Mouse (Mus musculus) gastrocnemius, postnatal 25 days (tissue): ENCODE measurements at regions not wholly inside any gene's neighbourhood (a gene's known extent, or its start where the extent isn't known, plus 50 kb on each side); places are given as distances from the start of the nearest gene placed in this dataset.

Experiments used
- DNase-seq: peaks from one replicate; pipeline ENCODE4 v3.0.0; 2022

DNA sequence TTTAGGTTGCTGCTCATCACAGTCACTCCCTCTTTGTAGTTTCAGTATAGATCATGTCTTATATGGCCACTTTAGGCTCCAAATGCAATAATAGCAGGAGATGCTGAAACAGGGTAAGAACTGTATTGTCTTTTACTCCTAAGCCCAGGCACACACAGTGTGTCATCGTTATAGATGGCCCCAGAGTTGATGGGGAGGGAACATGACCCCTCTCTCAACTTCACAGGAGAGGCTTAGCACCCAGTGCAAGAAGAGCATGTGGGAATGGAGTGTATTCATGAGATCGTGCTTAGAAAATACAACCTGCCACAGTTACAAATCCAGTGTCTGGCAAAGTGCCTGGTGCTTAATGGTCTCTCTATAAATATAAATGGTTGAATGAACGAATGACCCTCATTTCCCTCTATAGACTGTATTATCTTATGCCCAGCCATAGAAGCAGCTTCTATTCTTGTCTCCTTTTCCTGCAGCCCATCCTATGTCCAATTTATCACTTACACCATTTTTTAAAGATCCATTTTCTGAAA is 363.0 kb downstream of the Sorl1 start:
- DNase-seq, result no peak

- no peak for DNase-seq
Measured at GRCm38 (mm10) chr9:41754434-41755002, 369.6 kb downstream of the Sorl1 start.

- DNase-seq, result no peak
Measured at GRCm38 (mm10) chr9:41745979-41746647, 378.0 kb downstream of the Sorl1 start.

GRCm38 (mm10) chr9:41741500-41741899 is 382.6 kb downstream of the Sorl1 start:
- no peak for DNase-seq

DNA sequence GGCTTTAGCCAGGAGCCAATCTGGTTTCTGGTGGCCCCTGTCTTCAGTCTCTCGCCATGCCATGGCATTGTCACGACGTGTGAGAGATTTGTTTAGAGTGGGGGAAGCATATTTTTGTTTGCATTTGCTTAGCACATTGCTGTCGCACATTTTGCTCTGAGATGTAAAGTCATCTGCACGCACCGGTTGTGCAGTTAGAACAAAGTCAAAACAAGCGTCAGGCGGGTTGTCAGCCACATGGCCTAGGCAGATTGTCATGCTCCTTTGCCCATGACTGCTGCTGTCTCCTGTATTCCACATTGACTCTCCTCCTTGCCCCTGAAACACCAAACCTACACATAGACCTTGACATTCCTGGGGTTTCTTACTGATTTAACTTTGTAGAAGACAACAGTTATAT is 383.6 kb downstream of the Sorl1 start:
- no peak for DNase-seq

- DNase-seq, result no peak
Measured at GRCm38 (mm10) chr9:41737671-41738070, 386.4 kb downstream of the Sorl1 start.

DNA sequence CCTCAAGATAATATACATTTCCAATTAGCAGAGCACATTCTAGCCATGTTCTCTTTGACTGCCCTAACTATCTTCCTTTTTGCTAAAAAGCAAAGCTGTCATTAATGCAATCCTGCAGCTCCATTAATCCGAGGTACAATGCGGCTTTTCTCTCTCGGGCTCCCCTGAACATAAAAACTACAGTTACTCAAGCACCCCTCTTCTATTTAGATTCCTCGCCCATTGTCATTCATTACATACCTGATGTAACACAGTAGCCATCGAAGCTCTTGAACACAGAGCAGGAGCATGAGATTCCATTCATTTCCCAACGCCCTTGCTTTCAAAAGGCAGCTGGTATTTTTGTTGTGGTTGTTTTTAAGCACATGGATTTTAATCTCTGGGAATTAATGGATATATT is 387.2 kb downstream of the Sorl1 start:
- no peak for DNase-seq

- no peak for DNase-seq
Measured at GRCm38 (mm10) chr9:41736234-41736859, 387.8 kb downstream of the Sorl1 start.

DNA sequence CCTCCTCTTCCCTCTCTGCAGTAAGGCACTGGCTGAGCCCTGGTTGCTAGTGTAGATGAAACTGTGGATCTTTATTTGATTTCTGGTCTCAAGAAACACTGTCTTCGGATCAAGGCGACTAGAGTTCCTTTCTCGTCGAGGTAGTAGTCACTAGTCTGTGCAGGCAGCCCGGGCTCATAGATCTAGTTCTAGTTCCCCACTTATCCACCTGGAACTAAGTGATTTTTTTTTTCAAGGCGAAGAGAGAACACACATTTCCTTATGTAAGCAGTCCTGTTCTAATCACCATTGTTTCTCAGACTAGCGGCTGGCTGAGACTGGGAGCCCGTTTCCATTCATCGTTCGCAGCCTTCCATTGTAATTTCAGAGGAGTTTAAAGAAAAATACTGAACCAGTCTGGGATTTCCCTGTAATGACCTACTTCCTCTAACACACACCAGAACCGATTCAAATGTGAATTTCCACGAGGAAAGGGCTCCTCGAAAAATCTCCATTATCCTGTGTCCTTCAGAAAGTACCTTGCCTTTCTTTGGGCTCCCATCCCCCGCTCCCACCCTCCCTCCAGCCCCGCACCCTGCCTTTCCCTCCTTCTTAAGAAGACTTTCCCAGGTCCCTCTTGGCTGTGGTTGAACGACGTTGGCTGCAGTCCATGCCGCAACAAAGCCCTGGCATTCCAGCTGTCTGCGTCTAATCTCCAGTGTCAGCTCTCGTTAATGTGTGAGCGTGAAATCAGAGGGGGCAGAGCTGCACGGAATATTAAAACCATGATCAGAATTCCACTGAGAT is 388.5 kb downstream of the Sorl1 start:
- peak; percentile 14 for DNase-seq

- no peak for DNase-seq
Measured at GRCm38 (mm10) chr9:41734925-41735447, 389.1 kb downstream of the Sorl1 start.

- peak; percentile 71 for DNase-seq
Measured at GRCm38 (mm10) chr9:41721609-41722008, 402.5 kb downstream of the Sorl1 start.

- peak; percentile 42 for DNase-seq
Measured at GRCm38 (mm10) chr9:41715231-41715630, 408.9 kb downstream of the Sorl1 start.

GRCm38 (mm10) chr9:41705972-41706371 is 418.1 kb downstream of the Sorl1 start:
- no peak for DNase-seq

DNA sequence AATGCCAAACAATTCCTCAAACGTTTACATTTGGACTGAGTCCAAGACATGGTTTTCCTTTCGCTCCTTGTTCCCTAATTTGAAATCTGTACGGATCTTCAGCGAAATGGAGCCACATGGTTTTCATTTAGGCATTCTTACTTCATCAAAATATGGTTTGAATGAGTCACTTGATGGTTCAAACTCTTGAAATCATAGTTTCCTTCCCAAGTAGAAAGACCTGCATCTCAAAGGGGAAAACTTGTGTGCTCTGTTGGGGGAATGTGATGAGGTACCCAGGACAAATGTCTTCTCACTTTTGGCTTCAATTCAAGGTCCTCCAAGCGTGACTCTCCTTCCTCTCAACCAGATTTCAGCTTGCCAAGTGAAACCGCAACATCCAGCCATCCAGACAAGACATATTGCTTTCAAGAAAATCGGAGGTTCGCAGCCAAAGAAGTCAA is 418.6 kb downstream of the Sorl1 start:
- no peak for DNase-seq

GRCm38 (mm10) chr9:41703091-41703490 is 421.0 kb downstream of the Sorl1 start:
- no peak for DNase-seq

GRCm38 (mm10) chr9:41700683-41701082 is 423.4 kb downstream of the Sorl1 start:
- no peak for DNase-seq

DNA sequence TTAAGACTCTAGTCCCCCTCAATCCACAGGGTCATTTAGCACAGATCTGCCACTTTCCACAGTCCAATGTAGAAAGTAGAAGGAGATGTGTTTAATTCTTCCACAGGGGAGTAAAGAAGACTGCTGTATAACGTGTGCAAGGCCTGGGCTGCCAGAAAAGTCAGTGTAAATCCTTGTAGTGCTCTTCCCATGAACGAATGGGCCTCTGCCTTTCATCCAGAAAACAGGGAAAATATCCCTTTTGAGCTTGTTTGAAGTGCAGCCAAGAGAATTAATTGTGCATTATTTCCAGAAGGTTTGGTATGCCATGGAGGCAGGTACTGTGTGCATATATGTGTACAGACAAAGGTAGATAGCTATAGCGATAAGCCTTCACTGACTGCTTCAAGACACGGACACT is 425.1 kb downstream of the Sorl1 start:
- no peak for DNase-seq

GRCm38 (mm10) chr9:41697611-41698467 is 426.3 kb downstream of the Sorl1 start:
- DNase-seq, result no peak

- DNase-seq, result no peak
Measured at GRCm38 (mm10) chr9:41697160-41697559, 426.9 kb downstream of the Sorl1 start.

- DNase-seq, result no peak
Measured at GRCm38 (mm10) chr9:41682911-41683310, 441.2 kb downstream of the Sorl1 start.

- no peak for DNase-seq
Measured at GRCm38 (mm10) chr9:41675656-41676055, 448.4 kb downstream of the Sorl1 start.
